Mouse (Mus musculus): ENCODE measurements around the gene Epha2. TPM values are rescaled to one million over a fixed set of nuclear protein-coding genes. Genes with fewer than 3 reads are reported as not detected.
A peak's percentile ranks its signal among the peaks of the same experiment; 100 is the strongest.

Gene Epha2
- 1 to 10 TPM; 6.8 to 7.7 TPM for total RNA-seq (2021)

- peak; percentile 84 for DNase-seq (ENCODE audit: low spot score)
- intact Hi-C loops (cut with DNase I) = loop anchor here (2.0 kb wide), 1 partner anchor 22 kb away; no protein-coding TSS in a partner anchor
Measured at GRCm38 (mm10) chr4:141301116-141301553, at the start of gene Epha2. Epha2 (plus strand) TSS chr4:141301240.

GRCm38 (mm10) chr4:141252641-141253040 is 48.4 kb upstream of the Epha2 start:
- DNase-seq (ENCODE audit: low spot score) = no peak
- intact Hi-C loops (cut with DNase I) = no loop called here

DNA sequence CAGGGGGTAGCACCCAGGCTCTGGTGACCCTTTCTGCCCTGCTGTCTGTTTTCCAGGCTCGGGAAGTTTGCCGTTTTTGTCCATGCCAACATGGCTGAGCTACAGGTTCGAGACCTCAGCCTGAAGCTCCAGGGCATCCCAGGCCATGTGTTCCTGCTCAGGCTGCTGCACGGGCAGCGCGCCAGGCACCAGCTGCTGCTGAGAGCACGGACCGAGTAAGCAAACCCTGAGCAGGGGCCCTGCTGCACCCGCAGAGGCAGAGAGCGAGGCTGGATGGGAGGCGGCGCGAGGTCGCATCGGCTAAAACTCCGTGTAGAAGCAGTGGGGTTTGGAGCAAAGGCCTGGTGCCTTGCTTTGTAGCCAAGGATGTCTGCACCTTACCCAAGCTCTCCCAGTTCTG is 46.8 kb upstream of the Epha2 start:
- intact Hi-C loops (cut with DNase I) = no loop called here
- no peak for DNase-seq (ENCODE audit: low spot score)

DNA sequence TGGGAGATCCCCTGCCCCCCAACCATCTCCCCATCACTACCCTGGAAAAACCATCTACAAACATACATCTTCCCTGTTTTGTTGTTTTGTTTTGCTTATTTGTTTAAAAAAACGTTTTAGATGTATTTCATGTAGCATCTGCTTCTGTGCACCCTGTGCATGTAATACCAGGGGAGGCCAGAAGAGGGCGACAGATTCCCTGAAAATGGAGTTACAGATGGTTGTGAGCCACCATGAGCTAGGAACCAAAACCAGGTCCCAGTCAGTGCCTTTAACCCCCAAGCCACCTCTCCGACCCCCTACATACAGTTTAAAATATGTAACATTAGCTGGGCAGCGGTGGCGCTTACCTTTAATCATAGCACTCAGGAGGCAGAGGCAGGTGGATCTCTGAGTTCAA is 43.6 kb upstream of the Epha2 start:
- intact Hi-C loops (cut with DNase I) = no loop called here
- no peak for DNase-seq (ENCODE audit: low spot score)

- intact Hi-C loops (cut with DNase I) = no loop called here
- no peak for DNase-seq (ENCODE audit: low spot score)
Measured at GRCm38 (mm10) chr4:141259413-141259812, 41.6 kb upstream of the Epha2 start.

DNA sequence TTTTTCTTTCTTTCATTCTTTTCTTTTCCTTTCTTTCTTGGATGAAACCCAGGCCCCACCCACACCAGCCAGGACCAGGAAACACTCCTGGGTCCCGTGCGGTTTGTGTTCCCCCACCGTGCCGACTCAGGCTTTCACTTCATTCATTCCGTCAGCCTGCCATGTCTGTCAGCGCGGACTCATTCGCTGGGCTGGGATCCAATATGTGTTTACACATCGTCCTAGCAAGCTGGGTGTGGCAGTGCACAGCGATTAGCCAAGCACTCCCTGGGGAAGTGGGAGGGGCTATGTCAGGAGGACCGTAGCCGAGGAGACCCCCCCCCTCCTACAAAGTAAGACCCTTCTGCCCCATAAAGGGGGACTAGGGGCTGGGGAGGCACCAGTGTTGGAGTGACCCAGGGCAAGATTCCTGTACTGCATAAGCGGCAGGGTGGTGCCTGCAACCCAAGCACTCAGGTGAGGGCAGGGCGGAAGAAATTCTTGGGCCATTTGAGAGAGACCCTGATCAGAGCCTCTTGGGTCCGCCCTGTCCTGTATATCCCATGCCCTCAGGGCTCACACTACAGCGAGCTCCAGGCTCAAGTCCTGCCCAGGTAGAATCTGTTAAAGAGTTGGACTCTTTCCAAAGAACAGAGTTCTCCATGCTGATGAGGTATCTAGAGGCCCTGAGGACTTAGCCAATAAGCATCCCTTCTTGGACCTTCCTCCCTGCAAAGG is 40.9 kb upstream of the Epha2 start:
- DNase-seq (ENCODE audit: low spot score) = no peak
- intact Hi-C loops (cut with DNase I) = no loop called here

DNA sequence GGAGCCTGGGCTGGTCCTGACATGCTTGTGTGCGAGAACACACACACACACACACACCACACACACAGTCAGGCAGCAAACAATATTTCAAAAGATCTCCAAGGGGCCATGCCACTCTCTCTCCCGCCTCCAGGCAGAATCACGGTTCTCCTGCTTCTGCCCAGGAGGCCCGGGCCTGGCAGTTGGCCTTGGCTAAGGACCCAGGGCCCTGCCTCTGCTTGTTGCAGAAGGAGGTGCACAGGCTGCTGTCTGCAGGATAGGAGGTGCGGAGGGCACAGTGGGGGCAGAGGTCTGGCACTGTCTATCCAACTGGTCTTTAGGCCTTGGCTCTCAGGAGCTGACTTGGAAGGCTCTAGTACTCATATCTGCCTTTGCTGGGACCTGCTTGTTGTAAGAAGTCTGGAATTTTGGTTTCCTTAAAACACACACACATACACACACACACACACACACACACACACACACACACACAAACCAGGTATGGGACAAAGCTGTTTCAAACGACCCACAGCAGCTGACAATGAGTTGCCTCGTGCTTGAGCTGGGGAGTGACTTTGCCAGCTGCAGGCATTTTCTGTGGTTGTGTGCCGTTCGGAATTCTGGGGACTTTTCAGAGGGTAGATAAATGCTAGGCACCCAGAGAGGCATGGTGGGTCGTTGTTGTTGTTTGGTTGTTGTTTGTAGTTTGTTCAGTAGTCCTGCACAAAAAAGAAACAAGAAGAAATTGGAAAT is 38.0 kb upstream of the Epha2 start:
- DNase-seq (ENCODE audit: low spot score) = no peak
- intact Hi-C loops (cut with DNase I) = no loop called here

DNA sequence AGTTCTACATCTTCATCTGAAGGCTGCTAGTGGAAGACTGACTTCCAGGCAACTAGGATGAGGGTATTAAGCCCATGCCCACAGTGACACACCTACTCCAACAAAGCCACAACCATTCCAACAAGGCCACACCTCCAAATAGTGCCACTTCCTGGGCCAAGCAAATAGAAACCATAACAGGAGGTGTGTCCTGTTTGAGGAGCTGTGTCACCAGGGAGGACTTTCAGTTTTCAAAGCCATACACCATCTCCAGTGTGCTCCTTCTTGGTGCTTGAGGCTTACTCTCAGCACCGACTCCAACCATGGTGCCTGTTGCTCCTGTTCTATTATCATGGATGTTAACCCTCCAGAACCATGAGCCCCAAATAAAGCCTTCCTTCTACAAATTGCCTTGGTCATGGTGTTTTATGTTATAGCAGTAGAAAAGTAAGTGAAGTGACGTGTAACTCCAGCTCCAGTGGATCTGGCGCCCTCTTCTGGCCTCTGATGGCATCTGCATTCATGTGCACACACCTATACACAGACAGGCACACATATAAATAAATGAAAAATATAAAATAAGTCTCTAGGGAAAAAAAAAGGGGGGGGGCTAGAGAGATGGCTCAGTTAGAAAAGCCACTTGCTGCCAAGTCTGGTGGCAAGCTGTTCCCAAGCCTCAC is 34.9 kb upstream of the Epha2 start:
- intact Hi-C loops (cut with DNase I) = loop anchor here (2.0 to 5.0 kb wide), 2 partner anchors 64 to 123 kb away; no protein-coding TSS in a partner anchor
- no peak for DNase-seq (ENCODE audit: low spot score)

DNA sequence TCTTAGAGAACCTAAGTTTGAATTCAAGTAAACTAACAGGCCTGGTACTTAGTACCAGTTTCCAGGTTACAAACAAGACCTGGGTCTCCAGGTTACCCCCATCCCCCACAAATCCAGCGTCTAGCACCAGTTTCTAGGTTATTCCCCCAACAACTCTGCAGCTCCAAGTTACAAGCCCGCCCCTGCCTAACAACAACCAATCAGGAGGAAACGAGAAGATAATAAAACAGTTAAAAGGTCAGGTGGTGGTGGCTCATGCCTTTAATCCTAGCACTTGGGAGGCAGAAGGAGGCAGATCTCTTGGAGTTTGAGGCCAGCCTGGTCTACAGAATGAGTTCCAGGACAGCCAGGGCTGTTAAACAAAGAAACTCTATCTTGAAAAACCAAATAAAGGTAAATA is 33.8 kb upstream of the Epha2 start:
- no peak for DNase-seq (ENCODE audit: low spot score)
- intact Hi-C loops (cut with DNase I) = loop anchor here (2.0 to 5.0 kb wide), 2 partner anchors 65 to 124 kb away; no protein-coding TSS in a partner anchor

GRCm38 (mm10) chr4:141267837-141268236 is 33.2 kb upstream of the Epha2 start:
- intact Hi-C loops (cut with DNase I) = loop anchor here (2.0 to 5.0 kb wide), 2 partner anchors 66 to 125 kb away; no protein-coding TSS in a partner anchor
- no peak for DNase-seq (ENCODE audit: low spot score)

- no peak for DNase-seq (ENCODE audit: low spot score)
- intact Hi-C loops (cut with DNase I) = loop anchor here (5.0 kb wide), 1 partner anchor 66 kb away; no protein-coding TSS in a partner anchor
Measured at GRCm38 (mm10) chr4:141268350-141268749, 32.7 kb upstream of the Epha2 start.

DNA sequence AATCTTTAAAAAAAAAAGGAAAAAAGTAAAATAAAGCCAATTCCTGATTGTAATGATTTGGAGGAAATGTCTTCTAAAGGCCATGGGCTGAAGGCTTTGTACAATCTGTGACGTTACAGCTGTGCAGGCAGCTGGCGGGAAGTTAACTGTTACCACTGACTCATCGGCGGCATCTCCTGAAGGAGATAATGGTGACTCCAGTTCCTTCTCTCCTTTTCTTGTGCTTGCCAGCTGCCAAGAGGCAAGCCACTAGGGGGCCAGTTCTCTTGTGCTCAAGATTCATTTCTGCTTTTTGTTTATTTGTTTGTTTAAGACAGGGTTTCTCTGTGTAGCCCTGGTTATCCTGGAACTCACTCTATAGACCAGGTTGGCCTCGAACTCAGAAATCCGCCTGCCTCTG is 32.0 kb upstream of the Epha2 start:
- intact Hi-C loops (cut with DNase I) = loop anchor here (5.0 kb wide), 1 partner anchor 67 kb away; no protein-coding TSS in a partner anchor

DNA sequence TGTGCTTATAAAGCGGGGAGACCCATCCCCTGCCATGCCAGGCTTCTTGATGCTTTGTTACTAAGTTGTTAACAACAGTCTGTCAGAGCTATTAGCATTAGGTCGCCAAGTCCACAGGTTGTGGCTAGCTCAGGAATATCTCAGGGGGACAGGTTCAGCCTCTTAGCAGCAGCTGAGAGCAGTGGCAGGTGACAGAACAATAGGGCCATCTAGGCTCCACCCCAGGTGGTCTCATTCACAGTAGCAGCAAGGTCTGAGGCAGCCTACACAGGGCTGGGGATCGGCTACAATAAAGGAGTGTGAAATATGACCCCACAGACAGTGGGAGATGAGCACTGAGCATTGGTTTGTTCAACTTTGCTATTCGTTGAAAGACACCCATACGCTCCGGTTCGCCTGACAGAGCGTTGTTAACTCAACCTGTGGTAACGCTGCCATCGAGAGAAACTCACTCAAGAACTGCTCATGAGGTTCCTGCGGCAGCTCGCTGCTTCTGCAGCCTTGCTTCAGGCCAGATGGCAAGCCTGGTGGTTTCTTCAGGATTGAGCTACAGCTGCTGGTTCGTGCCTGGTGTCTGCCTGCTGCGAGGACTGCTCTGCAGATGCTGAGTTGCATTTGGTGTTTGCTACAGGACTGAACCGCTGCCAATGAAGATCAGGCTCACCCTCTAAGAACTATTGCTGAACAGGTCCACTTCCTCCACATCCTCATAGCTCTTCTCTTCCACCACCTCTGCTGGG is 30.7 kb upstream of the Epha2 start:
- intact Hi-C loops (cut with DNase I) = loop anchor here (10.0 kb wide), 1 partner anchor 304 kb away; no protein-coding TSS in a partner anchor

More for the DNA sequence above, 32.0 kb upstream of the Epha2 start:
- no peak for DNase-seq (ENCODE audit: low spot score)

DNA sequence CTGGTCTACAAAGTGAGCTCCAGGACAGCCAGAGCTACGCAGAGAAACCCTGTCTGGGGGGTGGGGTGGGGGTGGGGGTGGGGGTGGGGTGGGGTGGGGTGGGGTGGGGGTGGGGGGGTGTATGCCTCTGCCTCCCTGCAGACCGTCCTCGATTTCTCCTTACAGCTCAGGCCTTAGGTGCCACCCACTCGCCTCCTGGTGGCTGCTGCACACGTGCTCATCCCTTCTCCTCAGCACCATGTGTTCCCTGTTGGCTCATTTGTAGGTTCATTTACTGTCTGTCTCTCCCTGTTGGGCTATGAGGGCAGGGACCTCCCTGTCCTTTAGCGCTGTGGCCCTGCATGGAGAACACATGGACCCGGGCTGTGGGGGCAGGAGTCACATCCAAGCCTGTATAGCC is 29.8 kb upstream of the Epha2 start:
- intact Hi-C loops (cut with DNase I) = loop anchor here (10.0 kb wide), 1 partner anchor 304 kb away; no protein-coding TSS in a partner anchor
- no peak for DNase-seq (ENCODE audit: low spot score)

More for the DNA sequence above, 30.7 kb upstream of the Epha2 start:
- no peak for DNase-seq (ENCODE audit: low spot score)

- no peak for DNase-seq (ENCODE audit: low spot score)
- intact Hi-C loops (cut with DNase I) = loop anchor here (10.0 kb wide), 1 partner anchor 303 kb away; no protein-coding TSS in a partner anchor
Measured at GRCm38 (mm10) chr4:141271721-141272120, 29.3 kb upstream of the Epha2 start.

GRCm38 (mm10) chr4:141272878-141273277 is 28.2 kb upstream of the Epha2 start:
- intact Hi-C loops (cut with DNase I) = loop anchor here (1.0 to 10.0 kb wide), 2 partner anchors 90 to 302 kb away; no protein-coding TSS in a partner anchor
- no peak for DNase-seq (ENCODE audit: low spot score)

GRCm38 (mm10) chr4:141273296-141273695 is 27.7 kb upstream of the Epha2 start:
- peak; percentile 77 for DNase-seq (ENCODE audit: low spot score)
- intact Hi-C loops (cut with DNase I) = loop anchor here (1.0 to 10.0 kb wide), 2 partner anchors 90 to 302 kb away; no protein-coding TSS in a partner anchor

DNA sequence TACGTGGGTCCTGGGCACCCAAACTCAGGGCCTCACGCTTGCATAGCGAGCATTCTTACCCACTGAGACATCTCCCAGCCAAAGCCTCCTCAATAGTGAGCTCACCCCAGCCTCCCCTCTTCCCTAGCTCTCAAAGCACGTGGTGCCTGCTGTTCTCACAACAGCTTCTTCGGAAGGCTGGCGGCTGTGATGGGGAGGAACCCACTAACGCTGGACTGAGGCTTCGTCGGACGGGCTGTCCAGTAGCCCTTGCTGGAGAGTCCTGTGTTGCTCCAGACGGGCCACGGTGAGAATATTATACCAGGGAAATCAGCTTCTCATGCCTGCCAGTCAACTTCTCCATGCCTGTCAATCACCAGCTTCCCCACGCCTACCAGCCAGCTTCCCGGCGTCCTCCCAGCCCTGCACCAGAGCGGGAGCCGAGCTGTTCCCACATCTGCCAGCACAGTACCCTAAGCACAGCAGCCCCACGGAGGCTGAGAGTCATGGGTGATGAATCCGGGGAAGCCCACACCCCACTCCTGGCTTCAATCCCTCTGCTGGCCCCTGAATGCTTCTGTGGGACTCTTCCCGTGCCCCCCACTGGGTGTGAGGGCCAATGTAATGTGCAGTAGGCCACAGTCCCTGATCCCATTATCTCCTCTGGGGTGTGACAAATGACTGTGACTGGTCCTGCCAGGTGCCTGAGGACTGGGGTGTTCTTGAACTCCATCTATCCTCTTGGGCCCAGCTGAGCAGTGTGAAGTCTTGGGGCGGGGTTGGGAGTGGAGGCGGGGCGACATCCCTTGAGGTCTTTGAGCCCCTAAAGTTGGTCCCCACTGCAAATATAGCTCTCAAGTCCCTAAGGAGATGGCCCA is 26.3 kb upstream of the Epha2 start:
- no peak for DNase-seq (ENCODE audit: low spot score)
- intact Hi-C loops (cut with DNase I) = loop anchor here (5.0 to 10.0 kb wide), 2 partner anchors 38 to 300 kb away; no protein-coding TSS in a partner anchor

Measured in heart, postnatal 25 days (tissue).